Mouse (Mus musculus): ENCODE measurements at regions not wholly inside any gene's neighbourhood (a gene's known extent, or its start where the extent isn't known, plus 50 kb on each side); places are given as distances from the start of the nearest gene placed in this dataset.

- Histone ChIP-seq H3K4me3 (ENCODE audit: low read depth, low read length) (no peak overlapping the region), H3K36me3 (ENCODE audit: control insufficient read depth, insufficient read depth, low read length) (no peaks in the 10 kb centered on the region), H3K9ac (replicated peaks; ENCODE audit: low read depth, low read length) (no peak overlapping the region), H3K27me3 (ENCODE audit: control insufficient read depth, insufficient read depth, low read length) (no peaks in the 10 kb centered on the region), H3K9me3 (ENCODE audit: control insufficient read depth, low read depth, low read length) (no peaks in the 10 kb centered on the region), H3K27ac (ENCODE audit: low read length) (no peak overlapping the region), H3K4me1 (ENCODE audit: control insufficient read depth, insufficient read depth, low read length) (no peaks in the 10 kb centered on the region), H3K4me2 (replicated peaks; ENCODE audit: low read depth, low read length) (no peak overlapping the region)
- WGBS = 44% methylated on average over 16 of the region's 16 CpGs
- ATAC-seq (ENCODE audit: insufficient number of reproducible peaks, insufficient read depth, low FRiP score, low read depth) = no peak
These were observed 152.0 kb downstream of the Ifng start for GRCm38 (mm10) chr10:118592648-118593368.

DNA sequence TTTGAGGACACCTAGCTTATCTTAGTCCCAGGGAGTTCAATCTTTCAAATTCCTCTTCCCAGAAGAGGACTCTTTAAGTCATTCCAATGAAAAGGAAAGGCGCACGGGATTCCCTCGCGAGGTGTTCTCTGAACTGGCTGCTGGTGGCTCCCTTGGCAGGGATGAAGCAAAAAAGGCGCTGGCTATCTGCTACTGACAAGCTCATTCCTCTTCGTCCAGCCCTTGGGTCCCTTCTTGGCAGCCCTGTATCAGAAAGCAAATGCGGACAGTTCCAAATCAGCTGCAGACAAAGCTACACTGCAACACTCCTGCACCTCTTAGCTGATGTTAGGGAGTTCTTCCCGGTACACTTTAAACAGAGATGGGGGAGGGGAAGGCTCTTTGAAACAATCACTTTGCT lies 155.4 kb downstream of the Ifng start:
- H3K36me3 ChIP-seq (ENCODE audit: control insufficient read depth, insufficient read depth, low read length) = no peaks in the 10 kb centered on the region
- no peak overlapping the region for H3K4me3 ChIP-seq (ENCODE audit: low read depth, low read length)
- WGBS = 45% methylated on average over 8 of the region's 8 CpGs
- H3K9ac ChIP-seq (replicated peaks; ENCODE audit: low read depth, low read length) = no peak overlapping the region
- no peaks in the 10 kb centered on the region for H3K4me1 ChIP-seq (ENCODE audit: control insufficient read depth, insufficient read depth, low read length)
- H3K9me3 ChIP-seq (ENCODE audit: control insufficient read depth, low read depth, low read length) = no peaks in the 10 kb centered on the region
- H3K4me2 ChIP-seq (replicated peaks; ENCODE audit: low read depth, low read length) = no peak overlapping the region
- ATAC-seq (ENCODE audit: insufficient number of reproducible peaks, insufficient read depth, low FRiP score, low read depth) = no peak
- no peaks in the 10 kb centered on the region for H3K27me3 ChIP-seq (ENCODE audit: control insufficient read depth, insufficient read depth, low read length)
- H3K27ac ChIP-seq (ENCODE audit: low read length) = no peak overlapping the region

GRCm38 (mm10) chr10:118598497-118598896 lies 157.7 kb downstream of the Ifng start:
- no peaks in the 10 kb centered on the region for H3K27me3 ChIP-seq (ENCODE audit: control insufficient read depth, insufficient read depth, low read length)
- WGBS = 85% methylated on average over 4 of the region's 4 CpGs
- H3K9ac ChIP-seq (replicated peaks; ENCODE audit: low read depth, low read length) = no peak overlapping the region
- no peak overlapping the region for H3K27ac ChIP-seq (ENCODE audit: low read length)
- no peaks in the 10 kb centered on the region for H3K9me3 ChIP-seq (ENCODE audit: control insufficient read depth, low read depth, low read length)
- no peak for ATAC-seq (ENCODE audit: insufficient number of reproducible peaks, insufficient read depth, low FRiP score, low read depth)
- H3K36me3 ChIP-seq (ENCODE audit: control insufficient read depth, insufficient read depth, low read length) = no peaks in the 10 kb centered on the region
- no peak overlapping the region for H3K4me2 ChIP-seq (replicated peaks; ENCODE audit: low read depth, low read length)
- H3K4me3 ChIP-seq (ENCODE audit: low read depth, low read length) = no peak overlapping the region
- no peaks in the 10 kb centered on the region for H3K4me1 ChIP-seq (ENCODE audit: control insufficient read depth, insufficient read depth, low read length)

DNA sequence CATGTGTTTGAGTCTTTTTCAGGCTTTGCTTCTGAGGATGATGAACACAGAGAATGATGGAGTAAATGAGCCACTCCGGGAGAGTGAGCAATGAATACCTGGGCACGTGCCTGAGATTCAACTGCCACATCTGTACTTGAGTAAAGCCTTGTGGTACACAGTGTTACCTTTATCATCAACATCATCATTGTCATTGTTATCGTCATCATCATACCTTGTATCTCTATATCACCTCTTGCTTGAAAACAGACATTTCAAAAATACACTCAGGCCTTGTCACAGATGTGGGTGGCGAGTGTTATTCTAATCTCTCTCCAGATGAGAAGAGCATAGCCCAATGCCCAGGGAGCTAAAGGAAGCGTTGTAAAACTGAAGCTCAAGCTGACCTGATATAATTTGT lies 158.4 kb downstream of the Ifng start:
- no peak for ATAC-seq (ENCODE audit: insufficient number of reproducible peaks, insufficient read depth, low FRiP score, low read depth)
- WGBS = 87% methylated on average over 5 of the region's 5 CpGs
- Histone ChIP-seq H3K36me3 (ENCODE audit: control insufficient read depth, insufficient read depth, low read length) (no peaks in the 10 kb centered on the region), H3K4me2 (replicated peaks; ENCODE audit: low read depth, low read length) (no peak overlapping the region), H3K27me3 (ENCODE audit: control insufficient read depth, insufficient read depth, low read length) (no peaks in the 10 kb centered on the region), H3K9ac (replicated peaks; ENCODE audit: low read depth, low read length) (no peak overlapping the region), H3K4me3 (ENCODE audit: low read depth, low read length) (no peak overlapping the region), H3K4me1 (ENCODE audit: control insufficient read depth, insufficient read depth, low read length) (no peaks in the 10 kb centered on the region), H3K27ac (ENCODE audit: low read length) (no peak overlapping the region), H3K9me3 (ENCODE audit: control insufficient read depth, low read depth, low read length) (no peaks in the 10 kb centered on the region)

- Histone ChIP-seq H3K9me3 (ENCODE audit: control insufficient read depth, low read depth, low read length) (no peaks in the 10 kb centered on the region), H3K4me3 (ENCODE audit: low read depth, low read length) (no peak overlapping the region), H3K27ac (ENCODE audit: low read length) (no peak overlapping the region), H3K4me2 (replicated peaks; ENCODE audit: low read depth, low read length) (no peak overlapping the region), H3K27me3 (ENCODE audit: control insufficient read depth, insufficient read depth, low read length) (no peaks in the 10 kb centered on the region), H3K9ac (replicated peaks; ENCODE audit: low read depth, low read length) (no peak overlapping the region), H3K4me1 (ENCODE audit: control insufficient read depth, insufficient read depth, low read length) (no peaks in the 10 kb centered on the region), H3K36me3 (ENCODE audit: control insufficient read depth, insufficient read depth, low read length) (no peaks in the 10 kb centered on the region)
- 81% methylated on average over 4 of the region's 4 CpGs for WGBS
- no peak for ATAC-seq (ENCODE audit: insufficient number of reproducible peaks, insufficient read depth, low FRiP score, low read depth)
These were observed 158.8 kb downstream of the Ifng start for GRCm38 (mm10) chr10:118599610-118600009.

- Histone ChIP-seq H3K4me3 (ENCODE audit: low read depth, low read length) (no peak overlapping the region), H3K27ac (ENCODE audit: low read length) (no peak overlapping the region), H3K4me2 (replicated peaks; ENCODE audit: low read depth, low read length) (no peak overlapping the region), H3K9ac (replicated peaks; ENCODE audit: low read depth, low read length) (no peak overlapping the region), H3K9me3 (ENCODE audit: control insufficient read depth, low read depth, low read length) (no peaks in the 10 kb centered on the region), H3K4me1 (ENCODE audit: control insufficient read depth, insufficient read depth, low read length) (no peaks in the 10 kb centered on the region), H3K36me3 (ENCODE audit: control insufficient read depth, insufficient read depth, low read length) (no peaks in the 10 kb centered on the region), H3K27me3 (ENCODE audit: control insufficient read depth, insufficient read depth, low read length) (no peaks in the 10 kb centered on the region)
- ATAC-seq (ENCODE audit: insufficient number of reproducible peaks, insufficient read depth, low FRiP score, low read depth) = no peak
- 54% methylated on average over 4 of the region's 4 CpGs for WGBS
These were observed 162.1 kb downstream of the Ifng start for GRCm38 (mm10) chr10:118602922-118603321.

DNA sequence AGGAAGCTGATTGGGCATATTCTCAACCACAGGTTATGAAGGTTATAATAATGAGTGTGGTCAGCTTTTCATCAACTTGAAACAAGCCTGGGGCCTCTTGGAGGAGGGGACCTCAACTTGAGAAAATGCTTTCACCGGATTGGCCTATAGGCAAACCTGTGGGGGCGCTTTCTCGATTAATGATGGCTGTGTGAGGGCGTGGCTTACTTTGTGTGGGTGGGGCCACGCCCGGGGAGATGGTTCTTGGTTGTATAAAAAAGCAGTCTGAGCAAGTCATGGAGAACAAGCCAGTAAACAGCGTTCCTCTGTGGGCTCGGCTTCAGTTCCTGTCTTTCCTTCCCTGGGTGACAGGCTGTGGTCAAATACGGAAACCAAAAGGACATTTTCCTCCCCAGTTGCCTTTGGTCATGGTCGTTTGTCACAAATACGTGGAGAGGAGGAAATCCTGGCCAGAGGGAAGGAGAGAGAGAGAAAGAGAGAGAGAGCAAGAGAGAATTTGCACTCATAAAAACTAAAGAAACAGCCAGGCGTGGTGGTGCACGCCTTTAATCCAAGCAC lies 163.1 kb downstream of the Ifng start:
- no peaks in the 10 kb centered on the region for H3K4me1 ChIP-seq (ENCODE audit: control insufficient read depth, insufficient read depth, low read length)
- no peak overlapping the region for H3K9ac ChIP-seq (replicated peaks; ENCODE audit: low read depth, low read length)
- 83% methylated on average over 13 of the region's 13 CpGs for WGBS
- no peak overlapping the region for H3K4me2 ChIP-seq (replicated peaks; ENCODE audit: low read depth, low read length)
- H3K36me3 ChIP-seq (ENCODE audit: control insufficient read depth, insufficient read depth, low read length) = no peaks in the 10 kb centered on the region
- no peak overlapping the region for H3K27ac ChIP-seq (ENCODE audit: low read length)
- H3K27me3 ChIP-seq (ENCODE audit: control insufficient read depth, insufficient read depth, low read length) = no peaks in the 10 kb centered on the region
- no peak overlapping the region for H3K4me3 ChIP-seq (ENCODE audit: low read depth, low read length)
- no peaks in the 10 kb centered on the region for H3K9me3 ChIP-seq (ENCODE audit: control insufficient read depth, low read depth, low read length)
- ATAC-seq (ENCODE audit: insufficient number of reproducible peaks, insufficient read depth, low FRiP score, low read depth) = no peak

DNA sequence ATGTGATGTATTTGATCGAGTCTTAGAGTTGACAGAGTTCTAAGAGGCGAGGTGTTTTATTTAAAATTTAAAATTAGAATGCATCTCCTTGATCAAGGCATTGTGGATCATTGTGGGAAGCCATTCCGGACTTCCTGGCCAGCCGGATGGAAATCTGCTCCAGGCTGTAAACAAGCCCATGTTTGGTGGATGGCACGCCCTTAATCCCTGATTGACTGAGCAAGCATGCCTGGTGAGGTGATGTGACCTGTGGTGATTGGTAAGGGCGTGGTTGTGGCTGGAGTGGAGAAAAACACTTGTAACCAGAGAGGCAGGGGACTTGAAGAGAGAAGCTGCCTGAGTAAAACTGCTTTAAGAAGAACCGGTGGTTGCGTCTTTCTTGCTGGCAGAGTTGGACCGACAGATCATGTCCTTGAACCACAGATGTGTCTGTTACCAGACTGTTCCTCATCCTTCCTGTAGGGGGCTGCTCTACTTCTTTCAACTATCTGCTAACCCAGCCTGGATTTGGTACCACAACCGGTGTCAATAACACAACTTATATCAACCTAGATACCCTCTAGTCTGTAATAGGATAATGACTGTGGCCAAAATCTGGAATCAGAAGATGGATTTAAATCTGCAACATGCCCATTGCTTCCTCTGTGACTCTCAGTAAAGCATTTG lies 164.4 kb downstream of the Ifng start:
- H3K9me3 ChIP-seq (ENCODE audit: control insufficient read depth, low read depth, low read length) = no peaks in the 10 kb centered on the region
- H3K36me3 ChIP-seq (ENCODE audit: control insufficient read depth, insufficient read depth, low read length) = no peaks in the 10 kb centered on the region
- no peak for ATAC-seq (ENCODE audit: insufficient number of reproducible peaks, insufficient read depth, low FRiP score, low read depth)
- H3K4me1 ChIP-seq (ENCODE audit: control insufficient read depth, insufficient read depth, low read length) = no peaks in the 10 kb centered on the region
- 90% methylated on average over 10 of the region's 10 CpGs for WGBS
- no peaks in the 10 kb centered on the region for H3K27me3 ChIP-seq (ENCODE audit: control insufficient read depth, insufficient read depth, low read length)
- no peak overlapping the region for H3K4me3 ChIP-seq (ENCODE audit: low read depth, low read length)
- H3K4me2 ChIP-seq (replicated peaks; ENCODE audit: low read depth, low read length) = no peak overlapping the region
- no peak overlapping the region for H3K9ac ChIP-seq (replicated peaks; ENCODE audit: low read depth, low read length)
- H3K27ac ChIP-seq (ENCODE audit: low read length) = no peak overlapping the region
